ENCODE assay signal across 9 mouse cellular contexts in genomic region chr2:103761993-103762392, GRCm38 (mm10). TPM values are rescaled to one million over a fixed set of nuclear protein-coding genes. Genes with fewer than 3 reads are reported as not detected.
A peak's percentile ranks its signal among the peaks of the same experiment; 100 is the strongest.
DNase-seq lines count a peak whose midpoint lies in the region; ATAC-seq and TF ChIP-seq lines count a peak whose summit lies in the region.
"Had no signal": no experiment of that assay in that cellular context is flagged by ENCODE, and none has a peak within 500 bp of the region (broad histone marks: within the 10 kb centered on the region; RNA-seq: fewer than 3 reads in every experiment).

No protein-coding gene starts in this region.

- no peaks in the 10 kb centered on the region for H3K9me3 ChIP-seq in erythroblast, embryonic 14.5 days (ENCODE audit: control insufficient read depth, low read length)
- H3K9me3 ChIP-seq in liver, embryonic 13.5 days (replicated peaks): no peaks in the 10 kb centered on the region
- no peaks in the 10 kb centered on the region for H3K9me3 ChIP-seq in stomach, embryonic 16.5 days (replicated peaks; ENCODE audit: control insufficient read depth, low read length)

- peaks cover 34% of the 10 kb centered on the region for H3K4me1 ChIP-seq in erythroblast, embryonic 14.5 days (ENCODE audit: control insufficient read depth)
- no peaks in the 10 kb centered on the region for H3K4me1 ChIP-seq in testis, adult 2 months (ENCODE audit: control insufficient read depth, insufficient read depth, low read length)
- H3K4me1 ChIP-seq in liver, embryonic 13.5 days (replicated peaks): peaks cover 32% of the 10 kb centered on the region
- peaks cover 12% of the 10 kb centered on the region; the same call in 1 of the 2 replicates for H3K4me1 ChIP-seq in stomach, embryonic 16.5 days (ENCODE audit: control insufficient read depth, insufficient read depth, low read length)

- peak overlapping the region; percentile 95 for H3K4me3 ChIP-seq in erythroblast, embryonic 14.5 days (replicated peaks)
- peak overlapping the region; percentile 11; the same call in 1 of the 2 replicates for H3K4me3 ChIP-seq in testis, adult 2 months (ENCODE audit: control insufficient read depth, low read depth, low read length)
- peak overlapping the region; percentile 86 for H3K4me3 ChIP-seq in liver, embryonic 13.5 days (replicated peaks)
- H3K4me3 ChIP-seq in stomach, embryonic 16.5 days (replicated peaks; ENCODE audit: low read length): no peak overlapping the region

- no peak overlapping the region for H3K27ac ChIP-seq in testis, adult 2 months (ENCODE audit: control insufficient read depth, insufficient read depth, low read depth, low read length)
- peak overlapping the region; percentile 77 for H3K27ac ChIP-seq in liver, embryonic 13.5 days
- no peak overlapping the region for H3K27ac ChIP-seq in stomach, embryonic 16.5 days (ENCODE audit: low read length)

- peaks cover 28% of the 10 kb centered on the region for H3K36me3 ChIP-seq in erythroblast, embryonic 14.5 days (ENCODE audit: control insufficient read depth)
- H3K36me3 ChIP-seq in testis, adult 2 months (ENCODE audit: control insufficient read depth, insufficient read depth, low read length): no peaks in the 10 kb centered on the region
- H3K36me3 ChIP-seq in liver, embryonic 13.5 days: peaks cover 25% of the 10 kb centered on the region
- H3K36me3 ChIP-seq in stomach, embryonic 16.5 days (ENCODE audit: control insufficient read depth, insufficient read depth, low read length): peaks cover 8% of the 10 kb centered on the region

- peak overlapping the region; percentile 88 for H3K4me2 ChIP-seq in liver, embryonic 13.5 days
- H3K4me2 ChIP-seq in stomach, embryonic 16.5 days (ENCODE audit: low read depth, low read length): peak overlapping the region; percentile 58

- ATAC-seq in erythroblast, adult 5-6 weeks (replicated peaks; ENCODE audit: low FRiP score, poor library complexity, severe bottlenecking): no peak
- ATAC-seq in liver, embryonic 13.5 days (ENCODE audit: low read depth): no peak
- no peak for ATAC-seq in stomach, embryonic 16.5 days (ENCODE audit: insufficient read depth, low FRiP score)

- no peak for DNase-seq in testis, postnatal 10 days (ENCODE audit: low spot score)
- DNase-seq in liver, embryonic 13.5 days: no peak
- no peak for DNase-seq in T-cell, adult 2 months (ENCODE audit: low spot score)
- DNase-seq in kidney, postnatal 14 days: no peak
- DNase-seq: adrenal gland, postnatal 10 days had no signal

- H3K27me3 ChIP-seq in erythroblast, embryonic 14.5 days (ENCODE audit: control insufficient read depth): no peaks in the 10 kb centered on the region
- no peaks in the 10 kb centered on the region for H3K27me3 ChIP-seq in testis, adult 2 months (ENCODE audit: control insufficient read depth, insufficient read depth, low read length)
- no peaks in the 10 kb centered on the region for H3K27me3 ChIP-seq in liver, embryonic 13.5 days
- no peaks in the 10 kb centered on the region for H3K27me3 ChIP-seq in stomach, embryonic 16.5 days (ENCODE audit: control insufficient read depth, insufficient read depth, low read length)

- TF ChIP-seq POLR2A in testis, adult 2 months (IDR thresholded peaks at IDR 0.05; ENCODE audit: control insufficient read depth, low read depth, low read length): no peak

- H3K9ac ChIP-seq in liver, embryonic 13.5 days: no peak overlapping the region
- H3K9ac ChIP-seq in stomach, embryonic 16.5 days (ENCODE audit: low read length): no peak overlapping the region

- TF ChIP-seq CTCF in testis, adult 2 months (IDR thresholded peaks at IDR 0.05; ENCODE audit: control insufficient read depth, insufficient read depth, insufficient replicate concordance, low read depth, low read length): no peak

- WGBS in liver, embryonic 13.5 days (ENCODE audit: insufficient replicate concordance): 18% methylated on average over 4 of the region's 4 CpGs
- WGBS in stomach, embryonic 16.5 days: 31% methylated on average over 4 of the region's 4 CpGs

RNA-seq across cellular contexts. Expression of gene Nat10, which starts 0.9 kb away (rescaled TPM):
- polyA plus RNA-seq in erythroblast, embryonic 14.5 days (2012): 0.41 and 0.52 TPM in 2 replicates
- 9.6 and 10.2 TPM in 2 replicates for total RNA-seq in erythroblast, adult 5-6 weeks (2015; ENCODE audit: low replicate concordance)
- total RNA-seq in erythroblast, adult 5-6 weeks (2017; ENCODE audit: low replicate concordance): 19.2 and 21.7 TPM in 2 replicates
- 47.3 and 48.7 TPM in 2 replicates for polyA plus RNA-seq in testis, adult 2 months (2012; rRNA removed)
- polyA plus RNA-seq in liver, embryonic 13.5 days (2015; fragmentation: Nextera tagmentation; extraction: Ambion mirVana): 20.7 and 24.2 TPM in 2 replicates
- 27.1 and 27.8 TPM in 2 replicates for polyA plus RNA-seq in stomach, embryonic 16.5 days (2015; fragmentation: Nextera tagmentation; extraction: Ambion mirVana)

RNA-seq across cellular contexts. Expression of gene Caprin1, which starts 35.5 kb away (rescaled TPM):
- 4.6 and 5.9 TPM in 2 replicates for polyA plus RNA-seq in erythroblast, embryonic 14.5 days (2012)
- total RNA-seq in erythroblast, adult 5-6 weeks (2015; ENCODE audit: low replicate concordance): 103 and 109 TPM in 2 replicates
- 109 and 137 TPM in 2 replicates for total RNA-seq in erythroblast, adult 5-6 weeks (2017; ENCODE audit: low replicate concordance)
- 135 and 157 TPM in 2 replicates for polyA plus RNA-seq in testis, adult 2 months (2012; rRNA removed)
- polyA plus RNA-seq in liver, embryonic 13.5 days (2015; fragmentation: Nextera tagmentation; extraction: Ambion mirVana): 134 and 178 TPM in 2 replicates
- 220 and 223 TPM in 2 replicates for polyA plus RNA-seq in stomach, embryonic 16.5 days (2015; fragmentation: Nextera tagmentation; extraction: Ambion mirVana)

Comparison
In these comparisons a context has a peak if more than half of its experiments do, and no peak if none do; other contexts are left out.
1. RNA of gene Nat10, which starts 0.9 kb away (polyA plus RNA-seq): 47.3 to 48.7 TPM in testis, adult 2 months, 27.1 to 27.8 TPM in stomach, embryonic 16.5 days and 20.7 to 24.2 TPM in liver, embryonic 13.5 days; 0.41 to 0.52 TPM in erythroblast, embryonic 14.5 days; every median in the first group is over 10 times any median in the second.
2. RNA of gene Caprin1, which starts 35.5 kb away (polyA plus RNA-seq): 220 to 223 TPM in stomach, embryonic 16.5 days, 135 to 157 TPM in testis, adult 2 months and 134 to 178 TPM in liver, embryonic 13.5 days; 4.6 to 5.9 TPM in erythroblast, embryonic 14.5 days; every median in the first group is over 10 times any median in the second.